Mouse (Mus musculus): ENCODE data around the gene Cga. TPM values are rescaled to one million over a fixed set of nuclear protein-coding genes. Genes with fewer than 3 reads are reported as not detected.

The Cga gene
- polyA plus RNA-seq, 2 experiments: not detected

DNA sequence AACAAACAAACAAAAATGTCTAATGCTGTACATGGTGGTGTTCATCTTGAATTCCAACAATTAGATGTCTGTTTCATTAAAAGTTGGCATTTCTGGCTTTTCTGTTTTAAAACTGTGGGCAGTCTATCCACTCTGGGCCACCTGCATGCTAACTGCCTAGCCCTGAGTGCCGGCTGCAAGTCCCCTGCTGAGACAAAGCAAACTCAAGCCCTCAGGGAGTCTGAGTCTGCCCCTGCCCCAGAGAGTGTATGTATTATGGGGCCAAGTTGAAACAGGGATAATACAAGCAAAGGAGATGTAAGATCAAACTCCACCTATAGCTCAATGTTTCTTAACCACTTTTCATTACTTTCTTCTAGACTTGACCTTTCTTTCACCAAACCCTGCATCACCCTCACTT, 37.6 kb upstream of the Cga start:
- TF ChIP-seq EP300 (IDR thresholded peaks at IDR 0.05; ENCODE audit: low read depth): no peak
- TF ChIP-seq CTCF (IDR thresholded peaks at IDR 0.05; ENCODE audit: low read depth): no peak
- Histone ChIP-seq H3K27ac (no peak overlapping the region), H3K4me1 (replicated peaks; ENCODE audit: control insufficient read depth in 2 of 2, insufficient read depth in 2 of 2, low read length in 1 of 2) (no peaks in the 10 kb centered on the region; a peak in 1 of 4 replicates), H3K9ac (replicated peaks) (no peak overlapping the region), H3K9me3 (ENCODE audit: control insufficient read depth, low read length) (no peaks in the 10 kb centered on the region), H3K27me3 (ENCODE audit: control insufficient read depth, insufficient read depth, low read length) (no peaks in the 10 kb centered on the region), H3K4me2 (ENCODE audit: low read depth) (no peak overlapping the region), H3K4me3 (ENCODE audit: insufficient read depth in 1 of 2, low read depth in 2 of 2, low read length in 2 of 2) (no peak overlapping the region), H3K36me3 (replicated peaks; ENCODE audit: control insufficient read depth, insufficient read depth, low read depth) (no peaks in the 10 kb centered on the region)
- WGBS (ENCODE audit: insufficient replicate concordance): 78% methylated on average over 1 of the region's 1 CpGs
- no peak for DNase-seq (ENCODE audit: low read depth in 3 of 3, low spot score in 3 of 3)
- no peak for ATAC-seq (ENCODE audit: insufficient read depth)

DNA sequence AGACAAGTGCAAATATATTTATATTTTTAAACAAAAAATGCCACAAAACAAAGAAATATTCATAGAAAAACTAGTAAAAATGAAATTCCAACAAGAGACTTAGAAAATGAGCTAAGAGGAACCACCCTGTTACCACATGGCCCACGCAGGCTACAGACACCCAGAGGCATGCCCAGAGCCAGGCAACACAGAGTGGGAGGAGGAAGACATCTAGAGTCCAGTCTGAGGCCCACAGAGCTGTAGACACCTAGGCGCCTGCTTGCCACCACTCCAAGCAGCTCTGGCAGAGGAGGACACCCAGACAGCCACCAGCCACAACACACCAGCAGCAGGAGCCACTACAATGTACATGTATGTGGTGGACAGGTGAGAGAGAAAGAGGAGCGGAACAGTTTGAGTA, 34.7 kb upstream of the Cga start:
- H3K4me1 ChIP-seq (replicated peaks; ENCODE audit: control insufficient read depth in 2 of 2, insufficient read depth in 2 of 2, low read length in 1 of 2): peaks cover 0 to 2% of the 10 kb centered on the region in 2 experiments; a peak in 1 of 4 replicates
- H3K9ac ChIP-seq (replicated peaks): no peak overlapping the region
- WGBS (ENCODE audit: insufficient replicate concordance): 67% methylated on average over 3 of the region's 3 CpGs
- DNase-seq (ENCODE audit: low read depth in 3 of 3, low spot score in 3 of 3) (no peak), ATAC-seq (ENCODE audit: insufficient read depth) (no peak)
- no peaks in the 10 kb centered on the region for H3K9me3 ChIP-seq (ENCODE audit: control insufficient read depth, low read length)
- no peak overlapping the region for H3K4me3 ChIP-seq (ENCODE audit: insufficient read depth in 1 of 2, low read depth in 2 of 2, low read length in 2 of 2)
- TF ChIP-seq EP300 (IDR thresholded peaks at IDR 0.05; ENCODE audit: low read depth) (no peak), CTCF (IDR thresholded peaks at IDR 0.05; ENCODE audit: low read depth) (no peak)
- no peak overlapping the region for H3K27ac ChIP-seq
- H3K36me3 ChIP-seq (replicated peaks; ENCODE audit: control insufficient read depth, insufficient read depth, low read depth): no peaks in the 10 kb centered on the region
- no peak overlapping the region for H3K4me2 ChIP-seq (ENCODE audit: low read depth)
- H3K27me3 ChIP-seq (ENCODE audit: control insufficient read depth, insufficient read depth, low read length): no peaks in the 10 kb centered on the region

DNA sequence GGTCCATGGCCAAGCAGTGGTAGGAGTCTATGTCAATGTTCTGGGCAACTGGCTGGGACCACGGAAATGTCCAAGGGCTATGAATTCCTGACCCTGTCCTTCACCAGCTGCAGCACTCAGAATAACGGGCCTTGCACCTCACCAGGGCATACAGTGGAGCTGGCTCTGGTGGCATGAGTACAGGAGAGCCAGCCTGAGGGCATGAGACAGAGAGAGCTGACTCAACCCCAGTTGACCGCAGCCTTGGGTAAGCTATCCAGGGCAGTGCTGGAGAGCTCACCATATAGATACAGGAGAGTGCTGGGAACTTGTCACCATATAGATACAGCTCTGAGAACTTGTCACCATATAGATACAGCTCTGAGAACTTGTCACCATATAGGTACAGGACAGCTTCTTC, 34.2 kb upstream of the Cga start:
- H3K4me2 ChIP-seq (ENCODE audit: low read depth): no peak overlapping the region
- DNase-seq (ENCODE audit: low read depth in 3 of 3, low spot score in 3 of 3) (no peak), ATAC-seq (ENCODE audit: insufficient read depth) (no peak)
- H3K4me3 ChIP-seq (ENCODE audit: insufficient read depth in 1 of 2, low read depth in 2 of 2, low read length in 2 of 2): no peak overlapping the region
- WGBS (ENCODE audit: insufficient replicate concordance): 82% methylated on average over 3 of the region's 3 CpGs
- H3K27me3 ChIP-seq (ENCODE audit: control insufficient read depth, insufficient read depth, low read length): no peaks in the 10 kb centered on the region
- no peaks in the 10 kb centered on the region for H3K36me3 ChIP-seq (replicated peaks; ENCODE audit: control insufficient read depth, insufficient read depth, low read depth)
- H3K4me1 ChIP-seq (replicated peaks; ENCODE audit: control insufficient read depth in 2 of 2, insufficient read depth in 2 of 2, low read length in 1 of 2): peaks cover 0 to 2% of the 10 kb centered on the region in 2 experiments; a peak in 1 of 4 replicates
- no peak for TF ChIP-seq CTCF (IDR thresholded peaks at IDR 0.05; ENCODE audit: low read depth)
- H3K9me3 ChIP-seq (ENCODE audit: control insufficient read depth, low read length): no peaks in the 10 kb centered on the region
- H3K27ac ChIP-seq: no peak overlapping the region
- no peak overlapping the region for H3K9ac ChIP-seq (replicated peaks)

DNA sequence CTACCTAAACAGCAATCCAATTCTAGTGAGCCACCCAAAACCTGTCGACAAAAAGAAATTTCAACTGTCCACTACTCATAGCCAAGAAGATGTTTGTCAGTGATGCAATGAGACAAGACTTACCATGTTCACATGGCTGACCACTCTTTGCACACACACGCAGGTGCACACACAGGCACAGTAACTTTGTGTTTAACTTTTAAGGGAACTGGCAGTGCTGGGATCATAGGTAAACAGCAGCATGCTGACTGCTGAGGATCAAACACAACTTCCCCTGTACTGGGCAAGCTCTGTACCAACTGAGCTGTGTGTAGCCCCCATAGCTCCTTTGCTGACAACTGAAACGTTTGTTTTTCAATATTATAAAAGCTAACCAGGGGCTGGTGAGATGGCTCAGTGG, 32.1 kb upstream of the Cga start:
- Histone ChIP-seq H3K9me3 (ENCODE audit: control insufficient read depth, low read length) (no peaks in the 10 kb centered on the region), H3K4me1 (replicated peaks; ENCODE audit: control insufficient read depth in 2 of 2, insufficient read depth in 2 of 2, low read length in 1 of 2) (peaks cover 0 to 3% of the 10 kb centered on the region in 2 experiments; a peak in 1 of 4 replicates), H3K9ac (replicated peaks) (no peak overlapping the region), H3K36me3 (replicated peaks; ENCODE audit: control insufficient read depth, insufficient read depth, low read depth) (no peaks in the 10 kb centered on the region), H3K4me2 (ENCODE audit: low read depth) (no peak overlapping the region), H3K27me3 (ENCODE audit: control insufficient read depth, insufficient read depth, low read length) (no peaks in the 10 kb centered on the region), H3K27ac (no peak overlapping the region), H3K4me3 (ENCODE audit: insufficient read depth in 1 of 2, low read depth in 2 of 2, low read length in 2 of 2) (no peak overlapping the region)
- no peak for DNase-seq (ENCODE audit: low read depth in 3 of 3, low spot score in 3 of 3)
- ATAC-seq (ENCODE audit: insufficient read depth): no peak
- TF ChIP-seq EP300 (IDR thresholded peaks at IDR 0.05; ENCODE audit: low read depth) (no peak), CTCF (IDR thresholded peaks at IDR 0.05; ENCODE audit: low read depth) (no peak)
- WGBS (ENCODE audit: insufficient replicate concordance): 59% methylated on average over 3 of the region's 3 CpGs

DNA sequence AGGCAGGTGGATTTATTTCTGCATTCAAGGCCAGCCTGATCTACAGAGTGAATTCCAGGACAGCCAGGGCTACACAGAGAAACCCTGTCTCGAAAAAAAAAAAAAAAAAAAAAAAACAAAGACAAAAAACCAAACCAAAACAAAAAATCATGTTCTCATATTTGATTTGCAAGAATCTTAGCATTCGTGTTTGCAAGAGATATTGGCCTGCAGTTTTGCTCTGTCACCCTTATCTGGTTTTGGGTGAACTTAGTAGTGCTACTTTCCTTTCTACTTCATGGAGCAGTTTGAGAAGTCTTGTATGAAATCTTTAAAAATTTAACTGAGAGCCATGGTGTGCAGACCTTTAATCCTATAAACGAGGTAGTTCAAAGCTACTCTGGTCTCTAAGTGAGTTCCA, 23.8 kb upstream of the Cga start:
- no peaks in the 10 kb centered on the region for H3K9me3 ChIP-seq (ENCODE audit: control insufficient read depth, low read length)
- no peak overlapping the region for H3K9ac ChIP-seq (replicated peaks)
- H3K27ac ChIP-seq: no peak overlapping the region
- H3K4me3 ChIP-seq (ENCODE audit: insufficient read depth in 1 of 2, low read depth in 2 of 2, low read length in 2 of 2): no peak overlapping the region
- H3K27me3 ChIP-seq (ENCODE audit: control insufficient read depth, insufficient read depth, low read length): no peaks in the 10 kb centered on the region
- TF ChIP-seq EP300 (IDR thresholded peaks at IDR 0.05; ENCODE audit: low read depth): no peak
- TF ChIP-seq CTCF (IDR thresholded peaks at IDR 0.05; ENCODE audit: low read depth): no peak
- DNase-seq (ENCODE audit: low read depth in 3 of 3, low spot score in 3 of 3): no peak
- H3K4me2 ChIP-seq (ENCODE audit: low read depth): no peak overlapping the region
- H3K4me1 ChIP-seq (replicated peaks; ENCODE audit: control insufficient read depth in 2 of 2, insufficient read depth in 2 of 2, low read length in 1 of 2): 0 out of 4 replicates have a peak, but pooled peaks cover 0 to 2% of the 10 kb centered on the region in 2 experiments
- no peak for ATAC-seq (ENCODE audit: insufficient read depth)
- no peaks in the 10 kb centered on the region for H3K36me3 ChIP-seq (replicated peaks; ENCODE audit: control insufficient read depth, insufficient read depth, low read depth)
- WGBS (ENCODE audit: insufficient replicate concordance): 45% methylated on average over 3 of the region's 3 CpGs

Data from liver, embryonic 14.5 days (tissue).